Mouse (Mus musculus) brown adipose tissue, adult 24 weeks (tissue): ENCODE measurements around the gene S100pbp. TPM values are rescaled to one million over a fixed set of nuclear protein-coding genes. Genes with fewer than 3 reads are reported as not detected.
A peak's percentile ranks its signal among the peaks of the same experiment; 100 is the strongest.

ENCODE experiments used
- H3K27ac ChIP-seq: fragments of 200-500 bp; replicated peaks from 2 replicates; pipeline ENCODE4 v1.5.1; 2012; ENCODE audit warnings: low read depth, mild to moderate bottlenecking, low read length
- H3K4me1 ChIP-seq: fragments of 200-500 bp; 2 replicates; pipeline ENCODE4 v1.6.1; 2012; ENCODE audit warnings: low read length, mixed read lengths; ENCODE audit not compliant: control insufficient read depth, insufficient read depth, insufficient read length
- H3K4me3 ChIP-seq: fragments of 200-500 bp; 2 replicates; pipeline ENCODE4 v1.5.1; 2012; ENCODE audit warnings: low read depth, mild to moderate bottlenecking, low read length, moderate library complexity; ENCODE audit not compliant: insufficient read depth
- polyA plus RNA-seq: library from polyadenylated mRNA; stranded (reverse); fragments of >200 nt; gene quantifications from 2 replicates; pipeline ENCODE4 v1.2.4, GENCODE M21; 2012; ENCODE audit not compliant: missing spikeins, insufficient read depth, insufficient read length

The S100pbp gene
- polyA plus RNA-seq, 1 experiment: 12.6 TPM

GRCm38 (mm10) chr4:129145411-129145810, 44.1 kb downstream of the S100pbp start:
- no peak overlapping the region for H3K27ac ChIP-seq
- H3K4me1 ChIP-seq: peaks cover 11% of the 10 kb centered on the region; the same call in 1 of the 2 replicates
- H3K4me3 ChIP-seq: no peak overlapping the region

GRCm38 (mm10) chr4:129144401-129145367, 44.8 kb downstream of the S100pbp start:
- Histone ChIP-seq H3K4me1 (peaks cover 11% of the 10 kb centered on the region; the same call in 1 of the 2 replicates), H3K27ac (no peak overlapping the region), H3K4me3 (no peak overlapping the region)

GRCm38 (mm10) chr4:129143509-129143908, 46.0 kb downstream of the S100pbp start:
- Histone ChIP-seq H3K4me3 (no peak overlapping the region), H3K27ac (no peak overlapping the region), H3K4me1 (peaks cover 11% of the 10 kb centered on the region; the same call in 1 of the 2 replicates)

GRCm38 (mm10) chr4:129142439-129143045, 47.0 kb downstream of the S100pbp start:
- Histone ChIP-seq H3K27ac (no peak overlapping the region), H3K4me1 (peaks cover 11% of the 10 kb centered on the region; the same call in 1 of the 2 replicates), H3K4me3 (0 out of 2 replicates have a peak overlapping the region, but pooled peaks have one; percentile 9)

- H3K27ac ChIP-seq: no peak overlapping the region
- H3K4me3 ChIP-seq: no peak overlapping the region
- H3K4me1 ChIP-seq: peaks cover 11% of the 10 kb centered on the region; the same call in 1 of the 2 replicates
Observed at GRCm38 (mm10) chr4:129141560-129142438, 47.7 kb downstream of the S100pbp start.

- Histone ChIP-seq H3K27ac (no peak overlapping the region), H3K4me1 (peaks cover 11% of the 10 kb centered on the region; the same call in 1 of the 2 replicates)
Observed at GRCm38 (mm10) chr4:129140808-129141207, 48.7 kb downstream of the S100pbp start.

GRCm38 (mm10) chr4:129139642-129140041, 49.9 kb downstream of the S100pbp start:
- Histone ChIP-seq H3K4me3 (no peak overlapping the region), H3K27ac (no peak overlapping the region), H3K4me1 (peaks cover 10% of the 10 kb centered on the region; the same call in 1 of the 2 replicates)

More at GRCm38 (mm10) chr4:129140808-129141207, 48.7 kb downstream of the S100pbp start:
- H3K4me3 ChIP-seq: no peak overlapping the region

GRCm38 (mm10) chr4:129137392-129138321, 51.9 kb downstream of the S100pbp start:
- no peak overlapping the region for H3K27ac ChIP-seq
- peak overlapping the region; percentile 41 for H3K4me3 ChIP-seq
- 0 out of 2 replicates have a peak, but pooled peaks cover 2% of the 10 kb centered on the region for H3K4me1 ChIP-seq

GRCm38 (mm10) chr4:129136579-129137391, 52.7 kb downstream of the S100pbp start, which contains the start of gene Fndc5:
Fndc5 (plus strand) TSS chr4:129136999.
- Histone ChIP-seq H3K4me3 (peak within 1 kb of the TSS; percentile 41), H3K27ac (no peak within 1 kb of the TSS), H3K4me1 (0 out of 2 replicates have a peak, but pooled peaks cover 2% of the 10 kb centered on the region)

GRCm38 (mm10) chr4:129136189-129136578, 53.3 kb downstream of the S100pbp start:
- no peak overlapping the region for H3K27ac ChIP-seq
- peak overlapping the region; percentile 41 for H3K4me3 ChIP-seq
- 0 out of 2 replicates have a peak, but pooled peaks cover 2% of the 10 kb centered on the region for H3K4me1 ChIP-seq

GRCm38 (mm10) chr4:129135637-129136036, 53.9 kb downstream of the S100pbp start:
- Histone ChIP-seq H3K4me3 (no peak overlapping the region), H3K27ac (no peak overlapping the region)

GRCm38 (mm10) chr4:129134799-129135585, 54.5 kb downstream of the S100pbp start:
- Histone ChIP-seq H3K4me1 (no peaks in the 10 kb centered on the region), H3K4me3 (peak overlapping the region; percentile 21; the same call in 1 of the 2 replicates), H3K27ac (no peak overlapping the region)

More at GRCm38 (mm10) chr4:129135637-129136036, 53.9 kb downstream of the S100pbp start:
- no peaks in the 10 kb centered on the region for H3K4me1 ChIP-seq
